In genomic region chr9:53271281-53272022, GRCm38 (mm10) we compare ENCODE assay signal across 17 mouse cellular contexts. TPM values are rescaled to one million over a fixed set of nuclear protein-coding genes. Genes with fewer than 3 reads are reported as not detected.
DNase-seq lines count a peak whose midpoint lies in the region; ATAC-seq and TF ChIP-seq lines count a peak whose summit lies in the region.
"Had no signal": no experiment of that assay in that cellular context is flagged by ENCODE, and none has a peak within 500 bp of the region (broad histone marks: within the 10 kb centered on the region; RNA-seq: fewer than 3 reads in every experiment).

No protein-coding gene starts in this region.

- H3K36me3 ChIP-seq in heart, embryonic 15.5 days = no peaks in the 10 kb centered on the region
- H3K36me3 ChIP-seq in heart, embryonic 10.5 days = no peaks in the 10 kb centered on the region
- H3K36me3 ChIP-seq in stomach, embryonic 14.5 days (ENCODE audit: control insufficient read depth, insufficient read depth, low read length) = no peaks in the 10 kb centered on the region
- no peaks in the 10 kb centered on the region for H3K36me3 ChIP-seq in stomach, postnatal 0 days (ENCODE audit: control insufficient read depth, insufficient read depth, low read length)
- H3K36me3 ChIP-seq in intestine, embryonic 16.5 days (ENCODE audit: control insufficient read depth, insufficient read depth, low read length) = no peaks in the 10 kb centered on the region
- H3K36me3 ChIP-seq in heart, embryonic 12.5 days = no peaks in the 10 kb centered on the region
- H3K36me3 ChIP-seq: hindbrain, embryonic 15.5 days; neural tube, embryonic 12.5 days had no signal

- 47% methylated on average over 5 of the region's 5 CpGs for WGBS in heart, embryonic 15.5 days
- 64% methylated on average over 5 of the region's 5 CpGs for WGBS in heart, embryonic 10.5 days
- 58% methylated on average over 5 of the region's 5 CpGs for WGBS in stomach, embryonic 14.5 days
- 56% methylated on average over 5 of the region's 5 CpGs for WGBS in stomach, postnatal 0 days
- WGBS in intestine, embryonic 16.5 days = 47% methylated on average over 5 of the region's 5 CpGs
- 62% methylated on average over 5 of the region's 5 CpGs for WGBS in heart, embryonic 12.5 days

- H3K4me2 ChIP-seq in heart, embryonic 15.5 days = no peak overlapping the region
- H3K4me2 ChIP-seq in stomach, embryonic 14.5 days (replicated peaks; ENCODE audit: low read depth, low read length) = no peak overlapping the region
- no peak overlapping the region for H3K4me2 ChIP-seq in stomach, postnatal 0 days (replicated peaks; ENCODE audit: low read depth)
- H3K4me2 ChIP-seq in intestine, embryonic 16.5 days (ENCODE audit: low read depth, low read length) = peak overlapping the region; percentile 32
- H3K4me2 ChIP-seq in heart, embryonic 12.5 days = no peak overlapping the region
- H3K4me2 ChIP-seq: hindbrain, embryonic 15.5 days; neural tube, embryonic 12.5 days had no signal

- no peak for TF ChIP-seq EP300 in stomach, postnatal 0 days (optimal IDR thresholded peaks at IDR 0.05)

- no peaks in the 10 kb centered on the region for H3K27me3 ChIP-seq in heart, embryonic 15.5 days
- no peaks in the 10 kb centered on the region for H3K27me3 ChIP-seq in heart, embryonic 10.5 days (ENCODE audit: insufficient read depth, poor library complexity, severe bottlenecking)
- H3K27me3 ChIP-seq in stomach, embryonic 14.5 days (ENCODE audit: control insufficient read depth, insufficient read depth, low read length) = no peaks in the 10 kb centered on the region
- no peaks in the 10 kb centered on the region for H3K27me3 ChIP-seq in stomach, postnatal 0 days (ENCODE audit: control insufficient read depth, insufficient read depth, low read length)
- no peaks in the 10 kb centered on the region for H3K27me3 ChIP-seq in intestine, embryonic 16.5 days (replicated peaks; ENCODE audit: control insufficient read depth, insufficient read depth, low read length)
- H3K27me3 ChIP-seq in heart, embryonic 12.5 days (replicated peaks) = no peaks in the 10 kb centered on the region
- H3K27me3 ChIP-seq: hindbrain, embryonic 15.5 days; neural tube, embryonic 12.5 days had no signal

- no peak for DNase-seq in heart, embryonic 10.5 days (ENCODE audit: low spot score)
- no peak for DNase-seq in stomach, postnatal 0 days (ENCODE audit: low spot score)
- DNase-seq in ovary, postnatal 10 days (ENCODE audit: low spot score) = no peak
- no peak for DNase-seq in layer of hippocampus, adult 2 months (ENCODE audit: low spot score in 2 of 2)
- DNase-seq: adrenal gland, postnatal 14 days; cerebellum, adult 9-10 months; gastrocnemius, postnatal 14 days; retina, postnatal 1 day; thymus, postnatal 36 days had no signal

- no peak for ATAC-seq in heart, embryonic 15.5 days (replicated peaks; ENCODE audit: insufficient number of reproducible peaks, insufficient read depth, low FRiP score, low read depth)
- no peak for ATAC-seq in stomach, embryonic 14.5 days (ENCODE audit: insufficient number of reproducible peaks, insufficient read depth, low FRiP score, low read depth)
- no peak for ATAC-seq in stomach, postnatal 0 days (ENCODE audit: low FRiP score, low TSS enrichment)
- ATAC-seq in intestine, embryonic 16.5 days = peak; percentile 84
- no peak for ATAC-seq in heart, embryonic 12.5 days (ENCODE audit: insufficient number of reproducible peaks, low FRiP score)
- ATAC-seq: midbrain, embryonic 16.5 days had no signal

- H3K27ac ChIP-seq in heart, embryonic 15.5 days = 0 out of 2 replicates have a peak overlapping the region, but pooled peaks have one; percentile 37
- no peak overlapping the region for H3K27ac ChIP-seq in heart, embryonic 10.5 days
- peak overlapping the region; percentile 3; the same call in 1 of the 2 replicates for H3K27ac ChIP-seq in stomach, embryonic 14.5 days (ENCODE audit: low read length)
- no peak overlapping the region; the same call in 1 of the 2 replicates for H3K27ac ChIP-seq in stomach, postnatal 0 days (replicated peaks)
- H3K27ac ChIP-seq in intestine, embryonic 16.5 days (ENCODE audit: low read length) = peak overlapping the region; percentile 85
- H3K27ac ChIP-seq in heart, embryonic 12.5 days (ENCODE audit: poor library complexity, severe bottlenecking) = no peak overlapping the region
- no peak overlapping the region for H3K27ac ChIP-seq in layer of hippocampus, adult 2 months
- H3K27ac ChIP-seq: hindbrain, embryonic 15.5 days; neural tube, embryonic 12.5 days had no signal

- H3K4me1 ChIP-seq in heart, embryonic 15.5 days (replicated peaks) = peaks cover 3% of the 10 kb centered on the region; the same call in 1 of the 2 replicates
- H3K4me1 ChIP-seq in heart, embryonic 10.5 days = no peaks in the 10 kb centered on the region
- 0 out of 2 replicates have a peak, but pooled peaks cover 2% of the 10 kb centered on the region for H3K4me1 ChIP-seq in stomach, embryonic 14.5 days (ENCODE audit: control insufficient read depth, insufficient read depth, low read length)
- no peaks in the 10 kb centered on the region for H3K4me1 ChIP-seq in stomach, postnatal 0 days (replicated peaks; ENCODE audit: control insufficient read depth, insufficient read depth)
- H3K4me1 ChIP-seq in intestine, embryonic 16.5 days (ENCODE audit: control insufficient read depth, insufficient read depth, low read length) = peaks cover 15% of the 10 kb centered on the region
- H3K4me1 ChIP-seq in heart, embryonic 12.5 days (replicated peaks) = peaks cover 6% of the 10 kb centered on the region; the same call in 1 of the 2 replicates
- H3K4me1 ChIP-seq: hindbrain, embryonic 15.5 days; neural tube, embryonic 12.5 days had no signal

- H3K9ac ChIP-seq in heart, embryonic 15.5 days = no peak overlapping the region
- no peak overlapping the region for H3K9ac ChIP-seq in stomach, embryonic 14.5 days (replicated peaks; ENCODE audit: low read depth, low read length)
- H3K9ac ChIP-seq in stomach, postnatal 0 days (ENCODE audit: low read length) = no peak overlapping the region
- no peak overlapping the region for H3K9ac ChIP-seq in intestine, embryonic 16.5 days (ENCODE audit: low read depth, low read length)
- H3K9ac ChIP-seq in heart, embryonic 12.5 days = no peak overlapping the region
- H3K9ac ChIP-seq: hindbrain, embryonic 15.5 days; neural tube, embryonic 12.5 days had no signal

- TF ChIP-seq CTCF in stomach, postnatal 0 days (IDR thresholded peaks at IDR 0.05; ENCODE audit: low read depth) = no peak
- TF ChIP-seq CTCF in layer of hippocampus, adult 2 months (conservative IDR thresholded peaks at IDR 0.05) = no peak

- H3K9me3 ChIP-seq in heart, embryonic 15.5 days (replicated peaks) = no peaks in the 10 kb centered on the region
- H3K9me3 ChIP-seq in heart, embryonic 10.5 days = no peaks in the 10 kb centered on the region
- no peaks in the 10 kb centered on the region for H3K9me3 ChIP-seq in stomach, embryonic 14.5 days (ENCODE audit: control insufficient read depth, low read depth, low read length)
- H3K9me3 ChIP-seq in stomach, postnatal 0 days (ENCODE audit: control insufficient read depth, low read length) = no peaks in the 10 kb centered on the region
- no peaks in the 10 kb centered on the region for H3K9me3 ChIP-seq in intestine, embryonic 16.5 days (ENCODE audit: control insufficient read depth, low read length)
- H3K9me3 ChIP-seq in heart, embryonic 12.5 days (replicated peaks) = no peaks in the 10 kb centered on the region
- H3K9me3 ChIP-seq: hindbrain, embryonic 15.5 days; neural tube, embryonic 12.5 days had no signal

- H3K4me3 ChIP-seq in heart, embryonic 15.5 days = no peak overlapping the region
- no peak overlapping the region for H3K4me3 ChIP-seq in heart, embryonic 10.5 days
- no peak overlapping the region for H3K4me3 ChIP-seq in stomach, embryonic 14.5 days (ENCODE audit: low read depth, low read length)
- no peak overlapping the region for H3K4me3 ChIP-seq in stomach, postnatal 0 days (ENCODE audit: low read depth, low read length)
- no peak overlapping the region for H3K4me3 ChIP-seq in intestine, embryonic 16.5 days (ENCODE audit: low read length)
- no peak overlapping the region for H3K4me3 ChIP-seq in heart, embryonic 12.5 days
- no peak overlapping the region for H3K4me3 ChIP-seq in layer of hippocampus, adult 2 months
- H3K4me3 ChIP-seq: hindbrain, embryonic 15.5 days; neural tube, embryonic 12.5 days had no signal

RNA-seq across cellular contexts. Expression of gene Ddx10, which starts 23.6 kb away (rescaled TPM):
- 14.8 and 17.5 TPM in 2 replicates for polyA plus RNA-seq in heart, embryonic 15.5 days (2015; fragmentation: Nextera tagmentation; extraction: Ambion mirVana)
- polyA plus RNA-seq in heart, embryonic 10.5 days (2016; fragmentation: Nextera tagmentation; extraction: Ambion mirVana) = 23.2 and 25.5 TPM in 2 replicates
- polyA plus RNA-seq in stomach, embryonic 14.5 days (2014; fragmentation: Nextera tagmentation; extraction: Ambion mirVana) = 27.1 and 29.2 TPM in 2 replicates
- 13.0 and 13.9 TPM in 2 replicates for polyA plus RNA-seq in stomach, postnatal 0 days (2015; fragmentation: Nextera tagmentation; extraction: Ambion mirVana)
- 23.2 and 24.2 TPM in 2 replicates for polyA plus RNA-seq in intestine, embryonic 16.5 days (2015; fragmentation: Nextera tagmentation; extraction: Ambion mirVana)
- 20.3 and 21.8 TPM in 2 replicates for polyA plus RNA-seq in heart, embryonic 12.5 days (2016; fragmentation: Nextera tagmentation; extraction: Ambion mirVana)
- 10 to 100 TPM; 20.1 to 21.6 TPM for total RNA-seq in layer of hippocampus, adult 2 months (2021)

RNA-seq across cellular contexts. Expression of gene Exph5, which starts 30.0 kb away (rescaled TPM):
- polyA plus RNA-seq in heart, embryonic 15.5 days (2015; fragmentation: Nextera tagmentation; extraction: Ambion mirVana) = 0.31 and 0.93 TPM in 2 replicates
- polyA plus RNA-seq in heart, embryonic 10.5 days (2016; fragmentation: Nextera tagmentation; extraction: Ambion mirVana) = 0.31 and 0.65 TPM in 2 replicates
- polyA plus RNA-seq in stomach, embryonic 14.5 days (2014; fragmentation: Nextera tagmentation; extraction: Ambion mirVana) = 14.7 and 15.5 TPM in 2 replicates
- 5.4 and 6.5 TPM in 2 replicates for polyA plus RNA-seq in stomach, postnatal 0 days (2015; fragmentation: Nextera tagmentation; extraction: Ambion mirVana)
- 2.8 and 3.6 TPM in 2 replicates for polyA plus RNA-seq in intestine, embryonic 16.5 days (2015; fragmentation: Nextera tagmentation; extraction: Ambion mirVana)
- polyA plus RNA-seq in heart, embryonic 12.5 days (2016; fragmentation: Nextera tagmentation; extraction: Ambion mirVana) = 0.23 and 0.31 TPM in 2 replicates
- total RNA-seq in layer of hippocampus, adult 2 months (2021) = 1 to 10 TPM; 3.7 to 4.0 TPM
- total RNA-seq: MEL had no signal

Comparison
In these comparisons a context has a peak if more than half of its experiments do, and no peak if none do; other contexts are left out.
1. H3K27ac ChIP-seq: peak in heart, embryonic 15.5 days (single experiment), stomach, embryonic 14.5 days (single experiment) and intestine, embryonic 16.5 days (single experiment); none in heart, embryonic 10.5 days (single experiment), stomach, postnatal 0 days (single experiment), heart, embryonic 12.5 days (single experiment) and layer of hippocampus, adult 2 months (single experiment).